Mouse (Mus musculus) left cerebral cortex, adult 9 months (tissue): ENCODE data around the gene Msi2.

Source experiments
- DNase-seq, 2 experiments: peaks; one replicate each; pipeline ENCODE4 v3.0.0; 2022; ENCODE audit warnings: low spot score in 2 of 2

The Msi2 gene

DNA sequence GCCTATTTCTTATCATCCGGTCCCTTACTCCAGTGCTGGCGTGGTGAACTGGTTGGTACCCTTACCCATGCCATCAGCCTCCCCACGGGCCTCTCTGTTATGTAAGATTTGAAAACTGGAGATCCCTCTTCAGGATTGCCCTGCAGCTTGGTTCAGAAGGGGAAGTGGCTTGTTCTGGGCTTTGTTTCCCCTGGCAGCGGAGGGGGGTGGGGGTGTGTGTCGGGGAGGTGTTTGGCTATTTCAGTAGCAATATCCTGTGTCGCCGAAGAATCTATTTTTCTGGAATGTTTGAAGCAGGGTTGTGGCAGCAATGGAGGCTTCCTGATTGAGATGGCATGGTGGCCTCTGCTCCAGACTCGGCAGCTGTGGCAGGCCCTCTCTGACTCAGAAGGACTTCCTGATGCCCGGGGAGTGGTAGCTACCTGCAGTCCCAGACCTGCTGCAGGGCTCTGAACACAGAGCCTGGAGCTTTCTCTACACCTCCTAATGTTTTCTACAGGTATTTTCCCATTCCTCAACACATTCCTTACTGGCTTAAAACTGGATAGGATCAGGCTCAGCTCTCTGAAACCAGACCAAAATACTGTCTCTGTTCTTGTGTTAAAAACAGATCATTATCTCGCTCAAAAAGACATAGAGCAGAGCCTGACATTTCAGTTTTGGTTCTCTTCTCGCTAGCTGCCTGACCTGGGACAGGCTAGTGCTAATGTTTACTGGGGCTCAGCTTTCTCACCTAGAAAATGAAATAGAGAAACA is 104.4 kb downstream of the Msi2 start:
- no peak for DNase-seq

DNA sequence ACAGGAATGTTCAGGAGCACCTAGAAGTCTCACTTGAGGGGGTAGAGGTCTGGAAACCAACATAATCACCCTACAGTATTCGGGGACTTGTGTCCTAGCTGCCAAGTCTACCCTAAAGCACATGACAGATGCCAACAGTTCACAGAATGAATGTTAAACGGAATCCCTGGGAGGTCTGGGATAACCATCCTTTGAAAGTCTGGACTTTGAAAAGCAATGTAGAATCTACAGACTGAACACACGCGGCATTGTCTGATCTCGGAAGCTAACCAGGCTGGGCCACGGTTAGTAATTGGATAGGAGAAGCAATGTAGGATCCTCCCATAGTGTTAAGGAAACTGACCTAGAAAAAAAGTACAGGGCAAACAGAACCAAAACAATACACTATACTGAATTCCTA is 105.3 kb downstream of the Msi2 start:
- DNase-seq = no peak

DNA sequence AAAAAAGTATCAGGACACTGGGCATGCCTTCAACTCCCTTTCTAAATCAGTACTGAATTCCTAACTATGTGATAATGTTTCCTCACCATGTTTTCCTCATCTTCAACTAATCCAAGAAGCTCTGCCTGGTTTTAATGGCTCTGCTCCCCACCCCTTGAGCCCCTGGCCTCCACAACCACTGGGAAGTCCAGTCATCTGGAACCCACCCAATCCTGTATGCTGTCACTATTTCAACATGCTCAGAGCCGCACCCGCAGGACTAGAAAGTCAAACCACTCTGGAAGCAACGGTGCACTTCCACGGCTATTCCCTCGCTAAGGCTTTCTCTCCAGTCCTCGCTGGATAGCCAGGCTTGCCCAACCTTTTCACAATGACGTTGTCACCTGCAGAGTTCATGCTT is 106.2 kb downstream of the Msi2 start:
- no peak for DNase-seq

DNA sequence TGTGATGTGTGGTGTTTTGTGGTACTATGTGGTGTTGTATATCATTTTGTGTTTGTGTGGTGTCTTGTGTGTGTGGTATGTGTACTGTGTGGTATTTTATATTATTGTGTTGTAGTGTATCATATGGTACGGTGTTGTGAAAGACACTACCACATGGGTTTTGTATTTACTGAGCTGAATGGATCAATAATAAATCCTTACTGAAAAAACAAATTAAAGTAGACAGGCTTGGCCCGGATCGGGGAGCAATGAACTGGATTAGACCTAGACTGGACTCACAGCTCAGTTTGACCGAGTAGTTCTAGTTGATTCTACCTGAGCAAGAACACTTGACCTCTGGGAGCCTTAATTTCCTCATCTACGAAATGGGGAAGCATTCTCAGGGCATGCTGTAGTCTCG is 107.5 kb downstream of the Msi2 start:
- no peak for DNase-seq

DNA sequence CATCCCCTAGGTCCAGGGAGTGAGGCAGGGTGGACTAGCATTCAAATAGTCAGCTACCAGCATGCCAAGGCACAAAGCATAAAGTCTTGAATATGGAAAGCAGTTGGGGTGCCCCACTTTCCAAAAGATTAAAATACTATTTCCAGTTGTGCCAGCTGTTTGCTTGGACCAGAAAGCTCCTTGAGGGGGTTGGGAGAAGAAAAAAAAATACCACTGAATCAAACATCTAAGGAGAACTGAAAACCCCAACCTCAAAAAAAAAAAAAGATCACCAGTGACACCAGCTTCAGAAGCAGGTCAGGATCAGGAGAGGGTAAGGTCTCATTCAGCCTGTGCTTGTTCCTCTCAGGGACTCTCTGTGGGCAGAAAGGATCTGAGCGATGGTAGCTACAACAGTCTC is 108.2 kb downstream of the Msi2 start:
- no peak for DNase-seq

DNA sequence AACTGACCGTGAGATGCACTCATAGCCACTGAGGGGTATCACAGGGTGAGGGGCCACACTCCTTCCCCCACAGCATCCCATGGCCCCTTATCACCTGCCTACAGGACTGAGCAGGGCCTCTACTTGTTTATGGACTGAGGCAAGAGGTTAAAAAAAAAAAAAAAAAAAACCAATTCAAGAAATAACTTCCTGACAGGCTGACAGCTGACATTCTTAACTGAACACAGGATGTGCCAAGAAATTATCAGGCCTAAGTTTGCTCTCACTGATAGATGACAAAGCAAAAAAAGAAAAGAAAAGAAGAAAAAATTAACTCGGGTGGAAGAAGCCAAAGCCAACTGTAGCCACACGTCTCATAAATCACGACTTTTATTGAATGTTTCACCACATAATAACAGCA is 109.7 kb downstream of the Msi2 start:
- DNase-seq = no peak

DNA sequence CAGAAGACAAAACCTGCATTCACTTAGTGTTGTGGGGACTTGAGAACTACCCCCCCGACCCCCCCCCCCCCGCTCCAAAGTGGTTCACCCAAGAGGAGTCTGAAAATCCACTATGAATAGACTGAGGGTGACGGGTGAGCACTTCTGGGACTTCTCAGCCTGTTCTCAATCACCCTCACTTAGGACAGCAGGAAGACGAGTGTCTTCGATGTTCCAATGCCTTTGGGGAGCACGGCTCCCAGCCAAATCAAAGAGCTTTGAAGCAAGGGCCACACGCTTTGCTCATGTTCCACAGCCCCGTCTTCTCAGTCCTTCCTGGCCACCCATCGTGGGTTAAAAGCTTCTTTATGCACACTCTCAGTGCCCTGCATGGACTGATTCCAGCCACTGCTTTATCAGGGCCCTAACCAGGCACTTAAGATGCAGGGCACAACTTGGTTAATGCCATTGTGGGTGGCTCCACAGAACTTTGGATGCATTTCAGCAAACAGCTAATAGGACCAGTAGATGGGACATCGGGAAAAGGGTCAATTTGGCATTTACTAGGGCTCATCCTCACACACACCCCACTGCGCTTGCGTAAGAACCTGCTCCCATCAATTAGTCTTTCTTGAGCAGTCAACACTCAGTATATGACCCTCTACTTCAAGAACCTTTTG is 110.5 kb downstream of the Msi2 start:
- no peak for DNase-seq

DNA sequence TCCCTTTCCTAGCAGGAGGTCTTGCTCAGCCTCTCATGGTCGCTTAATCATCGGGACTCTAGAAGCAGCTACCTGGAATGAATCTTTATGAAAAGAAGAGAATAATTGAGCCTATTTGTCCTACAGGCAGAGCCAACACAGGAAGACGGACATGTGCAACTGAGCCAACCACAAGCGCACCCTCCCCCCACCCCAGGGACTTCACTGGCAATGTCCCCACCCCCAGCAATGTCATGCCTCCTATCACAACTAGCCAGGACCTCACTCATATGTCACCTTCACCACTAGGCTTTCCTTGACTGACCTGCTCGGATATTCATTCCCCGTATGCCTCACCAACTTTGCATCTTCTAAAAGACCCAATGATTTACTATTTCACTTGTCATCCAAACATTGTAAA is 112.5 kb downstream of the Msi2 start:
- no peak for DNase-seq

DNA sequence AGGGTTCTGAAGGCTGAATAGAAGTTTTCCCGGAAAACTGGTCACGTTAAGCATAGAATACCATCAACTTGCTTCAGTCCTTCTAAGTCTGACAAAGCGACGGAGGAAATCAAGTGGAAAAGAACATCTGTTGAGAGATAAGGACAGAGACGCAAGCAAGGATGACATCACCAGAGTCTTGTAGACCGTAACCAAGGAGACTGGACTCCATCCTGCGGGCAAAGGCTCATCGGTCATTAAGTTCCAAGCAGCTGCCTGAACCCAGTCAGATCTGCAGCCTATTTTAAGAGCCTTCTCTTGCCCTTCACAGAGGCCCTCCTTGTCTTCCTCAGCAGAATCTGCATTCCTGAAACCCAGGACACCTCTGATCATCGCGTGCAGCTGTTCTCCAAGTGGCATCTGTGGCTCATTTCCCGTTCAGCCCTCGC is 113.2 kb downstream of the Msi2 start:
- no peak for DNase-seq

DNA sequence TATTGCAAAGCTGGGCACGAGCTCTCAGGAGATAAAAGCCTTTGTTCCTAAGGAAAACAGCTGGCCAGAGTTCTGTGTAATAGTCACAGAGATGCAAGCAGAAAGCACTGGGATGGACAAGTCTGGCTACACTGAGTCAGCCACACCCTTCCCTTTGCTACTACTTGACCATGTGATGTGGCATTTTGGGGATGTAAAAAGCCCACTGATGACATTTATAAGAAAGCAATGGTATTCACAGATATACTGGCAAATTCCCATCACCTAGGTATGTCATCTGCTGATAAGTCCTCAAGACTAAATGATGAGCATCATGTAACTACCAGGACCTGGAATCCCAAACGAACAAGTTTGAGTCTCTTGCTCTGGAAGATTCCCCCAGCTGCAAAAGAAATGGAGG is 113.7 kb downstream of the Msi2 start:
- no peak for DNase-seq

DNA sequence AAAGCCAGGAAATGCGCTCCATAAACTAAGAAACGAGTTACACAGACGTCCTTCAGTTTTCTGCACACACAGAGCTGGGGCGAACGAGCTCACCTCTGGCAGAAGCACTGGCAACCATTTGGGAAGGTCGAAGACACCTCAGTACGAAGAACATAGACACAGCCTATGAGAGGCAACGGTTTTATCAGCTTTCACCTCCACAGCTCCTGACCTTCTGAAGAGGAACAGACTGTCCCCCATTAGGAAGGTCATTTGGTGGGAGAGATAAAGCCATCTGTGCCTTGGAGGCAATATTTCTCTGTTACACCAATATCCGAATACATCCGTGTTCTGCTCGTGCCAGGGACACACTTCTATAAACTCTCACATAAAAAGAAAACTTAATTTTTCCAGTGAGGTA is 114.9 kb downstream of the Msi2 start:
- no peak for DNase-seq

DNA sequence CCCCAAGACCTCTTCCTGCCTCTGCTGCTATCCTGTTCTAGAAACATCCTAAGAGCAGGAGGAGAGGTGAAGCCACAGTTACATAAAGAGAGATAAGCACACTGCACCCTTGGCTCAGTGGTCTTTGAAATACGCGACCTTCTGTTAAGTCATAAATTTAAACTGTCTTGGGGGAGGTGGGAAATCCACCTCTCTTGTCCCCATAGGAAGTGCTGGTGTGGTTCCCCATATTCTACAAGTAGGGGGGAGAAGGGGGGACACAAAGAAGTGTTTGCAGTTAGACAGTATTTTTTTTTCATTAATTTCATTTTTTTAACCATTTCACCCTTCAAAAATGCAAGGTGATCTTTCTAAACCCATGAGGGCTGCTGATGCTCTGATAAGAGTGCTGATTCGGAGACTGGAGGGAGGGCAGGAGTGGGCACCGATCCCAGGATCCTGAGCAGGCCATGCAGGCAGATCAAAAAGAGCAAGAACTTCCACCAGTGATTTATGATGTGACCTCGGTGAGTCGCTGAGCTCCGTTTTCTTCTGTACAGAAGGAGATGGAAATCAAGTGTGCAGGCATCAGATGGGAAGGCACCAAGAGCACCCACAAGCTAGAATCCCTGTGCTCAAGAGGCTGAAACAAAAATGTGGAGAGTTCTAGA is 115.7 kb downstream of the Msi2 start:
- no peak for DNase-seq

DNA sequence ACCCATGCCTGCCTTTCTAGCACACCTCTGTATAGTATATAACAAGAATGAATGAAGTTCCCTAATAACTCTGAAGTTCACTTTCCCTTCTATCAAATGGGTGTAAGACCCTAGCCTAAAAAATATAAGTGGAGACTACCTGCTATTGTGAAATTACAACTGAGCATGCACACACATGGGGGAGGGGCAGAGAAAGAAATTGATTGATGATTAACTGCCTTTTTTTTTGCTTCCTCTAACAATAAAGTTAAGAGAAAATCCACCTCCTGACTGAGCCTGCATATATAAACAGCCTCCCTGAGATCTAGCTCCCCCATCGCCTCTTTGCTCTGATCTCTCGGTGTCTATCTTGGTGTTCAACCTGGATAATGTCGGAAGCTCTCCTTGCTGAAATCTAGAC is 118.1 kb downstream of the Msi2 start:
- no peak for DNase-seq

DNA sequence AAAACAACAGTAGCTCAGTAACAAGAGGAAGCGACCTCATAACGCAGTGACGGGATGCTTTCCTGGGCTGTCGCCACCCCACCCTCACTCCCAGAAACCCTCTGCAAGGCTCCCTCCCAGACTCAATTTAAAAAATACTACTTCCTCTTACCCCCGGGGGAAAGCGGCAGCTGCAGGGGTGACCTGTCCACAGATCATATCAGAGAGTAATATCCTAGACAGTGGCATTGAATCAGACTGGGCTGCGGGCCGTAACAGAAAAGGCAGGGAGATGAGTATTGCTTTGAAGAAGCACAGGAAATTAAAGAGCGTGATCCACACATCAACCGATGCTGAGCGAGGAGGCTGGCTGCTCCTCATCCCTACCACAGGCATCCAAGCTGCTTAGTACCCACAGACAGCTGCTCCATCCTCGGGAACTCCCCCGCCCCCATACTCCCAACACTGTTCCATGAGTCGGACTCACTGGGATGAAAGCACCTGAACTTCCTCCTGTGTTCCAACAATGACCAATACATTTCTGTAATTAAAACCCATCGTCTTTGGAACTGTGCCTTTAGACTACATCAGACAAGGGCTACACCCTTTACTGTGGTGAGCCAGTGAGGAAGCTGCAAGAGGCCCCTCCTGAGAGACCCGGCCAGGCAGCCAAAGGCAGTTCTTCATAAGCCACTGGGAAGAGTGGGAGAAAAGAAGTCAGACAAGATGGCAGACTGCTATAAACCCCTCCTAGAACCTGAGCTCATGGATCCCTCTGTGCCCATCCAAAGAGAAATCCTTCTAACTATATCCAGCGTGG is 118.8 kb downstream of the Msi2 start:
- DNase-seq = peak in 1 of 2 experiments; percentile 44

DNA sequence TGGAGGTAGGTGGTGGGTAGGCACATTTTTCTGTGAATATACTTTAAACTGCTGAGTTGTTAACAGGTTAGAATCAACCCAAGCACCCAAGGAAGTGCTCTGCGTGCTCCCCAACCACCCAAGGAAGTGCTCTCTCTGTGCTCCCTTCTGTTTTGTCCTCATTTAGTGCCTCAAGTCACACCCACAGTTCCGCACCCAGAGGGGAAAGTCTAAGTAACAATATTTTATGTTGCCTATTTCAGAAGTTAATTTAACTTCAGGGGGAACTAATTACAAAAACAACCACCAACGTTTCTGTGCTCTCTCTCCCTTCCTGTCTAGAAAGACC is 119.5 kb downstream of the Msi2 start:
- DNase-seq = no peak

DNA sequence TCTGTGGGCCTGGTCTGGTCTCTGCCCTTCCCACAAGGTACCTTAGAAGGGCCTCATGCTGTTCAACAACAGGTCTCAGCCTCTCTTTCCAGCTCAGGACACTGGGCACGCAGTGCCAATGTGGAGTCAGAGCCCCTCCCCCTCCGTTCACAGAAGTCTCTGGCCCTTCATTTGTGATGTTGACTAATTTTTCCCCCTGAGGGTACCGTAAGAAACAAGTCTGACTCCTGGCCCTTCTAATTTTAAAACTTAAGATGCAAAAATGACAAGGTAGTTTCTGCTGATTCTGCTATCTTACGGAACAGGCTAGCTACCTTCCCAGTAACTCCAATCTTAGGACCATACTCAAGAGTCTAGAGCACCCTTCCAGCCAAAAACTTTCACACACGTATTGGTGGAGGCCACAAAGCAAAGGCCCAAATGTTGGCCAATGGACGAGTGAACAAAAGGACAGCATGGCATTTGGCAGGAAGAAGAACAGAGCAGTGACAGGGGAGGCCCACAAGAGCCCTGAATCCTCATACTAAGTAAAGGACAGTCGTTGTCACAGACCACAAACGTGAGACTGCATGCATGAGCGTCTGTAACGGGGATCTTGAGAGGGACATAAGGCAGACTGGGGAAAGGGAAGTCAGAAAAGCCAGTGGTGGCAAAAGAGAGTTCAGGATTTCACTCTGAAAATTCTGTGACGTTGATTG is 120.0 kb downstream of the Msi2 start:
- DNase-seq = no peak

DNA sequence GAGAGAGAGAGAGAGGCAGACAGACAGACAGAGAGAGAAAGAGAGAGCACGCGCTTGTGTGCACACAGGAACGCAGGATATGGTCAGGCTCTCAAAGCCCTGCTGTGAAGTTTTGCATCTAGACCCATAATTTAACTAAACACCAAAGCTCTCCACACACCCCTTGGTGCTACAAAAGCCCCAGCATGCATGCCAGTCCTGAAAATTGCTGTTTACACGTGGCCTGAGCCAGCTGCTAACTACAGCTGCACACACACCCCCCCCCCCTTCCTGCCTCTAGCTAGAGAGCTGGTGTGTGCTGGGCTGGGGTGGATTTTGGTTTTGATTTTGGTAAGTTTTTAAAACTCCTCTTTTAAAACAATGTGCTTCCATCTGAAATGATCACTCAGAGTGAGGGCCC is 122.7 kb downstream of the Msi2 start:
- DNase-seq = no peak

DNA sequence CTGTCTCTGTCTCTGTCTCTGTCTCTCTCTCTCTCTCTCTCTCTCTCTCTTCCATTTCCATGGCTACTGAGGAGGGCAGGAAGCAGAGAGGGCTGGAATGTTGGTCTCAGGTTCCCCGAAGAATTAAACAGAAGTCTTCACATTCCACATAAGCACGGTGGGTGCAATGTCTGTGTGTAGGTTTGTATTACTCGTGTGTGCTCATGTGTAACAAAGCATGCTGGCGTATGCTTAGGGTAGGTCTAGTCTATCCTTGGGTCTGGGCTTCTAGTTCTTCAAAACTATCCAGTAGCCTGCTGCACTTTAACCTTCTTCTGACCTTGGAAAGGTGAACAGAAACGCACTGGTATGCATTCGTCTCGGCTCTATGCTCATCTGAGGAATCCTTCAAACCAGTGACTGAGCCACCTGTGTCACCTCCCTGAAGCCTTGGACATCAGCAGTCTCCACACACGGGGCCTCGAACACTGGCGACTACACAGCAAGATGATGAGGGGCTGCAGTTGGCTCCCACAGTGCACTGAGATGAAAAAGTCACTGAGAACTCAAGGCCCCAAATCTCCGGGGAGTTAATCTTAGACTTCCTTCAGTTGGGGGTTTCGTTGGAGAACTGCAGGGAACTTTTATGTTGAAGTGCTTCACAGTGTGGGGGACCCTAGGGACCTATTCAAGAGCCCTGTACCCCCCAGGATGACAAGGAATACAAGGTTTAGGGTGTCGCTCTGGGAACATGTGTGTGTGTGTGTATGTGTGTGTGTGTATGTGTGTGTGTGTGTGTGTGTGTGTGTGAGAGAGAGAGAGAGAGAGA is 123.3 kb downstream of the Msi2 start:
- DNase-seq = no peak

DNA sequence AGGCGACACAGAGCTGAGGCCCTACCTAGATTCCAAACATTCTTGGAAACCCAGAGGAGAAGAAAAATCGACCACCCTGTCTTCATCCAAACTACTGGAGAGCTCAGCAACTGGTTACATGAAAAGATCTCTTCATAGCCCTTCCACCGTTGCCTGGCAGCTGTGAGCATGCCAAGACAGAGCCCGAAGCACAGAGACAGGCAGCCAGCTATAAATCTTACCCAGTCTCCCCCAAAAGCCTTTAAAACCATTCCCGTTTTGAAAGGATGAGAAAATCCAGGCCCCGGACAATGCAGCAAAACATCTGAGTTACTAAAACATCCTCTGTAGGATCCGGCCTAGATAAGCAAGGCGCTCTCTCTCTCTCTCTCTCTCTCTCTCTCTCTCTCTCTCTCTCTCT is 124.3 kb downstream of the Msi2 start:
- no peak for DNase-seq

DNA sequence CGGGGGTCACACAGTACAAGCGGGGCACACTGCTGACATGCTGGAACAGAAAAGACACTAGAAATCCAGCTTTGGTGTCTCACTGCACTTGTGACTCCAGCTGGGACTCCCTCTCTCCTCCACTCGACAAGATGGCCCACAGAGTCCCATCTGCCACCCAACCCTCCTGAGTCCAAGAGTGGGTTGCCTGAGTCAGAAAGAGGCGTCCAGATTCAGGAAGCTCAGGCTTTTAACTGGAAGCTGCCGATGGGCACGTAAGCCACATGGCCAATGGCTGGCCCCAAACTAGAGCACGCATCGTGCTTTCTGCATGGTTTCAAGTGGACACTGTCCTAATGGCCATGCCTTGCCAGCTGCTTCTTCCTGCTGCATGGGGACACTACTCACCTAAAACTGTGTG is 126.2 kb downstream of the Msi2 start:
- no peak for DNase-seq

DNA sequence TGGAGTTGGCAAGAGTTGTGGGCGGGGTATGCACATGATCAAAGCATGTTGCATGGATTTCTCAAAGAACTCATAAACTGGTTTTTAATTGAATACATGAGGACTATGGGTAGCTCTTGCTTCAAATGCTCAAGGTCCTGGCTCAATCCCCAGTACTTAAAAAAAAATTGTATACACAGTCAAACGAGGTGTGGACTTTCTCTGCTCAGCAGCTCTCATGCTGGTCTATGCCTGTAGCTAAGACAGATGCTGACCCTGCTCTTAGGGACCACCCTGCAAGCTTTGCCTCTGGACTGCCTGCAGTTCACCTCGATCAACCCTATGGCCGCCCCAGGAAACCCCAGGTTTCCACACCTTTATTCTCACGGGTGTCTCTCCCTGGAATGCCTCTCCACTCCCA is 127.7 kb downstream of the Msi2 start:
- DNase-seq = no peak
